Mouse (Mus musculus): ENCODE results near the gene Ctbp1. TPM values are rescaled to one million over a fixed set of nuclear protein-coding genes. Genes with fewer than 3 reads are reported as not detected.

Ctbp1 gene
- total RNA-seq (2012; rRNA removed), result 70.0 and 91.2 TPM in 2 replicates

DNA sequence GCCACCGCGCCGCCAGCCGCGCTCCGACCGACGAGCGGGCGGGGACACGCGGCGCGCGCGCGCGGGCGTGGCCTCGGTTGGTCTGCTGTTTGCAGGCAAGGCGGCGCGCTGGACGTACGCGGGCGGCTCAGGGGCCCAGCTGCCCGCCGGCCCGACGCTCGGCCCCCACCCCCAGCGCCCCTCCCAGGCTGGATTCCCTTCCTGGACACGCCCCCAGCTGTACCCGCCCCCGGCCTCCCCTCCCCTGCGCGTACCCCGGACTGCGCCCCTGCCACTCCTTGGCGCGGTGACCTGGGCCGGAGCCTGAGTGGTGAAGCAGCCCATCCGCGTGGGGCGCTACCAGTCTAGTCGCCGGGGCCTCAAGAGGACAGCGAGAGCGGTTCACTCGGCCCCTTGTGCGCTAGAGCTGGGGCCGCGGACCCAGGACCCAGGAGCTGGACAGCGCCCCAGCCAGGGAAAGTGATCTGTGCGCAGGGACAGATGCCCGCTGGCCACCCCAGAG, at the start of gene Ctbp1:
Gene Ctbp1, minus strand, starts transcription at position 42 of the 502 bp plus-strand sequence.
- peak; percentile 62 for DNase-seq (ENCODE audit: low read depth, low spot score)
- in situ Hi-C loops (cut with MboI; ENCODE audit: low sequenced_read_pairs in 2 of 2, unreplicated experiment in 2 of 2), result loop anchor here (5.0 kb wide), 1 partner anchor 102 kb away; the partner anchor contains the start of gene Uvssa (in 2 of the 2)
- Histone ChIP-seq H3K9me3 (ENCODE audit: control insufficient read depth, insufficient read depth, low read depth, low read length) (no peaks in the 10 kb centered on the region), H3K4me3 (ENCODE audit: insufficient read depth in 1 of 2, low read depth in 1 of 2, low read length in 2 of 2, poor library complexity in 1 of 2, severe bottlenecking in 1 of 2) (peak within 1 kb of the TSS; percentile 93), H3K36me3 (ENCODE audit: control insufficient read depth, insufficient read depth, low read length, poor library complexity, severe bottlenecking) (no peaks in the 10 kb centered on the region; the same call in 1 of the 2 replicates), H3K27ac (ENCODE audit: insufficient read depth, low read depth, low read length, poor library complexity, severe bottlenecking) (peak within 1 kb of the TSS; percentile 87), H3K4me1 (ENCODE audit: control insufficient read depth in 2 of 2, insufficient read depth in 2 of 2, low read length in 2 of 2, poor library complexity in 1 of 2) (peaks cover 2 to 8% of the 10 kb centered on the region in 2 experiments; a peak in 2 of 4 replicates), H3K9ac (ENCODE audit: insufficient read depth, low read depth, low read length, poor library complexity, severe bottlenecking) (peak within 1 kb of the TSS; percentile 96)
- no peak for TF ChIP-seq ZNF384 (IDR thresholded peaks at IDR 0.05; ENCODE audit: low read depth, low read length)
- no peak; the same call in 1 of the 2 replicates for TF ChIP-seq HCFC1 (IDR thresholded peaks at IDR 0.05; ENCODE audit: borderline replicate concordance, insufficient read depth, low read length)
- TF ChIP-seq CHD2 (IDR thresholded peaks at IDR 0.05; ENCODE audit: low read depth, low read length), result no peak
- TF ChIP-seq MAFK (IDR thresholded peaks at IDR 0.05; ENCODE audit: insufficient read depth, low read depth, low read length), result no peak
- TF ChIP-seq ZC3H11A (IDR thresholded peaks at IDR 0.05; ENCODE audit: borderline replicate concordance, low read depth, low read length), result no peak

DNA sequence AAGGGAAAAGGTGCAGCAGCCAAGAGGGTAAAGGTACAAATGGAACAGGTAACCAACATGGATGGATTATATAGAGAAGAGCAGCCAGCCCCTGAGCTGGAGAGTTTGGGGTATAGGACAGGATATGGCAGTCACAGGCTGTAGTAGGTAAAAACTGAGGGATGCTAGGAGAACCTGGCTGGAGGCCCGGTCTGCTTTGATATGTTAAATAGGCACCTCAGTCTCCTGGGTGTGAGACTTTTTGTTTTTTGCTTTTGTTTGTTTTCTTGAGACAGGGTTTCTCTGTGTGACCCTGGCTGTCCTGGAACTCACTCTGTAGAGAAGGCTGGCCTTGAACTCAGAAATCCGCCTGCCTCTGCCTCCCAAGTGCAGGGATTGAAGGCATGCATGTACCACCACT, 49.7 kb upstream of the Ctbp1 start:
- Histone ChIP-seq H3K9me3 (ENCODE audit: control insufficient read depth, insufficient read depth, low read depth, low read length) (peaks cover 8% of the 10 kb centered on the region), H3K36me3 (ENCODE audit: control insufficient read depth, insufficient read depth, low read length, poor library complexity, severe bottlenecking) (no peaks in the 10 kb centered on the region; the same call in 1 of the 2 replicates), H3K9ac (ENCODE audit: insufficient read depth, low read depth, low read length, poor library complexity, severe bottlenecking) (no peak overlapping the region), H3K4me3 (ENCODE audit: insufficient read depth in 1 of 2, low read depth in 1 of 2, low read length in 2 of 2, poor library complexity in 1 of 2, severe bottlenecking in 1 of 2) (no peak overlapping the region), H3K27ac (ENCODE audit: insufficient read depth, low read depth, low read length, poor library complexity, severe bottlenecking) (no peak overlapping the region), H3K4me1 (ENCODE audit: control insufficient read depth in 2 of 2, insufficient read depth in 2 of 2, low read length in 2 of 2, poor library complexity in 1 of 2) (peaks cover 0 to 2% of the 10 kb centered on the region in 2 experiments; a peak in 1 of 4 replicates)
- no peak for DNase-seq (ENCODE audit: low read depth, low spot score)
- no peak for TF ChIP-seq ZNF384 (IDR thresholded peaks at IDR 0.05; ENCODE audit: low read depth, low read length)
- TF ChIP-seq ZC3H11A (IDR thresholded peaks at IDR 0.05; ENCODE audit: borderline replicate concordance, low read depth, low read length), result no peak
- no peak for TF ChIP-seq CHD2 (IDR thresholded peaks at IDR 0.05; ENCODE audit: low read depth, low read length)
- no peak for TF ChIP-seq HCFC1 (IDR thresholded peaks at IDR 0.05; ENCODE audit: borderline replicate concordance, insufficient read depth, low read length)
- TF ChIP-seq MAFK (IDR thresholded peaks at IDR 0.05; ENCODE audit: insufficient read depth, low read depth, low read length), result no peak
- in situ Hi-C loops (cut with MboI; ENCODE audit: low sequenced_read_pairs in 2 of 2, unreplicated experiment in 2 of 2), result no loop called here

DNA sequence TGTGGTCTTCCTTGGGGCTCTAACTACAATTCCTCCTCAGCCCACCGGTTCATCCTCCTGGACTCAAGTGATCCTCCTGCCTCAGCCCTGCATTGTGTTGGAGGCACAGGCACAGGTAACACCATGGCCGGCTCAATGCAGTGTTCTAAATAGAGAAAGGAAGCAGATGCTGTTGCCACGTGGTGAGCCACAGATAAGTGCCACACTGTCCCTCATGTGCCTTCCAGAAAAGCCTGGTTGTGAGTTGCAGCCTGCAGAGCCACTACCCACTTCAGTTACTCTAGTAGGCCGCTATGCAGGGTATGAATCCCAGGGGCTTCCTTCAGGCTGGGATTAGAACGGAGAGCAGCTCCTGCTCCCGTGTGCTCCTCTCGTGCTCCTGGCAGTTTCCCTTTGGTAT, 37.4 kb upstream of the Ctbp1 start:
- no peak overlapping the region for H3K9ac ChIP-seq (ENCODE audit: insufficient read depth, low read depth, low read length, poor library complexity, severe bottlenecking)
- in situ Hi-C loops (cut with MboI; ENCODE audit: low sequenced_read_pairs in 2 of 2, unreplicated experiment in 2 of 2), result no loop called here
- no peak overlapping the region for H3K4me3 ChIP-seq (ENCODE audit: insufficient read depth in 1 of 2, low read depth in 1 of 2, low read length in 2 of 2, poor library complexity in 1 of 2, severe bottlenecking in 1 of 2)
- no peak overlapping the region for H3K27ac ChIP-seq (ENCODE audit: insufficient read depth, low read depth, low read length, poor library complexity, severe bottlenecking)
- no peaks in the 10 kb centered on the region for H3K9me3 ChIP-seq (ENCODE audit: control insufficient read depth, insufficient read depth, low read depth, low read length)
- no peak for DNase-seq (ENCODE audit: low read depth, low spot score)
- no peaks in the 10 kb centered on the region for H3K36me3 ChIP-seq (ENCODE audit: control insufficient read depth, insufficient read depth, low read length, poor library complexity, severe bottlenecking)
- H3K4me1 ChIP-seq (ENCODE audit: control insufficient read depth in 2 of 2, insufficient read depth in 2 of 2, low read length in 2 of 2, poor library complexity in 1 of 2), result peaks cover 6 to 13% of the 10 kb centered on the region in 2 experiments
- TF ChIP-seq CHD2 (IDR thresholded peaks at IDR 0.05; ENCODE audit: low read depth, low read length) (no peak), ZNF384 (IDR thresholded peaks at IDR 0.05; ENCODE audit: low read depth, low read length) (no peak), MAFK (IDR thresholded peaks at IDR 0.05; ENCODE audit: insufficient read depth, low read depth, low read length) (no peak), ZC3H11A (IDR thresholded peaks at IDR 0.05; ENCODE audit: borderline replicate concordance, low read depth, low read length) (no peak), HCFC1 (IDR thresholded peaks at IDR 0.05; ENCODE audit: borderline replicate concordance, insufficient read depth, low read length) (no peak)

DNA sequence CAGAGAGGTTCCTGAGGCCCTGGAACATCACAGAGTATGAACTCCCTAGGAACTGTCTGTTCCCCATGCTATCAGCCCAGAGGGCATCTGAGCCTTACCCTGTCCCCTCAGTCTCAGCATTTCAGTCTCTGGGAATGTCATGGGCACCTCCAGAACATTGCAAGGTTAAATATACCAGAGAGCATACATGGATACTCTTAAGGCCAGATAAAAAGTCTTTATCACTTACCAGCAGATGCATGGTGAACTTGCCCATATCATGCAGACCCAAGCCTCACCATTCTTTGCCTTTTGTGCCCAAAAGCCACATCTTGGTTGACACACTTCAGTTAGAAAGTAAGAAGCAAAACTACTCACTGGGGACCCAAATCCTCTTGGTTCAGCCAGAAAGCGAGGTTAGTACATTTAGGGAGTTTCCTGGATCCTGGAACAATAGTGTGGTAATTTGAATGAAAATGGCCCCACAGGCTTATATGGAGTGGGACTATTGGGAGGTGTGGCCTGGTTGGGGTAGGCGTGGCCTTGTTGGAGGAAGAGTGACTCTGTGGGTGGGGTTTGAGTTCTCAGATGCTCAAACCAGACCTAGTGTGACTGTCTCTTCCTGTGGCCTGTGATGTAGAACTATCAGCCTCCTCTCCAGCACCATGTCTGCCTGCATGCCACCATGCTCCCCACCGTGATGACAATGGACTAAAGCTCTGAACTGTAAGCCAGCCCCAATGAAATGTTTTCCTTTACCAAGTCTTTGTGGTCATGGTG, 36.1 kb upstream of the Ctbp1 start:
- Histone ChIP-seq H3K4me3 (ENCODE audit: insufficient read depth in 1 of 2, low read depth in 1 of 2, low read length in 2 of 2, poor library complexity in 1 of 2, severe bottlenecking in 1 of 2) (peak overlapping the region in 1 of 2 experiments; percentile 28; a peak in 2 of 4 replicates), H3K9me3 (ENCODE audit: control insufficient read depth, insufficient read depth, low read depth, low read length) (no peaks in the 10 kb centered on the region), H3K4me1 (ENCODE audit: control insufficient read depth in 2 of 2, insufficient read depth in 2 of 2, low read length in 2 of 2, poor library complexity in 1 of 2) (peaks cover 6 to 11% of the 10 kb centered on the region in 2 experiments), H3K9ac (ENCODE audit: insufficient read depth, low read depth, low read length, poor library complexity, severe bottlenecking) (no peak overlapping the region), H3K27ac (ENCODE audit: insufficient read depth, low read depth, low read length, poor library complexity, severe bottlenecking) (no peak overlapping the region; the same call in 1 of the 2 replicates), H3K36me3 (ENCODE audit: control insufficient read depth, insufficient read depth, low read length, poor library complexity, severe bottlenecking) (no peaks in the 10 kb centered on the region)
- TF ChIP-seq CHD2 (IDR thresholded peaks at IDR 0.05; ENCODE audit: low read depth, low read length) (no peak), ZC3H11A (IDR thresholded peaks at IDR 0.05; ENCODE audit: borderline replicate concordance, low read depth, low read length) (no peak), ZNF384 (IDR thresholded peaks at IDR 0.05; ENCODE audit: low read depth, low read length) (no peak), HCFC1 (IDR thresholded peaks at IDR 0.05; ENCODE audit: borderline replicate concordance, insufficient read depth, low read length) (no peak), MAFK (IDR thresholded peaks at IDR 0.05; ENCODE audit: insufficient read depth, low read depth, low read length) (no peak)
- in situ Hi-C loops (cut with MboI; ENCODE audit: low sequenced_read_pairs in 2 of 2, unreplicated experiment in 2 of 2), result no loop called here
- peak; percentile 96 for DNase-seq (ENCODE audit: low read depth, low spot score)

Data from ES-E14 (cell line).